Mouse (Mus musculus): ENCODE results near the gene Ptpro.

Gene Ptpro

DNA sequence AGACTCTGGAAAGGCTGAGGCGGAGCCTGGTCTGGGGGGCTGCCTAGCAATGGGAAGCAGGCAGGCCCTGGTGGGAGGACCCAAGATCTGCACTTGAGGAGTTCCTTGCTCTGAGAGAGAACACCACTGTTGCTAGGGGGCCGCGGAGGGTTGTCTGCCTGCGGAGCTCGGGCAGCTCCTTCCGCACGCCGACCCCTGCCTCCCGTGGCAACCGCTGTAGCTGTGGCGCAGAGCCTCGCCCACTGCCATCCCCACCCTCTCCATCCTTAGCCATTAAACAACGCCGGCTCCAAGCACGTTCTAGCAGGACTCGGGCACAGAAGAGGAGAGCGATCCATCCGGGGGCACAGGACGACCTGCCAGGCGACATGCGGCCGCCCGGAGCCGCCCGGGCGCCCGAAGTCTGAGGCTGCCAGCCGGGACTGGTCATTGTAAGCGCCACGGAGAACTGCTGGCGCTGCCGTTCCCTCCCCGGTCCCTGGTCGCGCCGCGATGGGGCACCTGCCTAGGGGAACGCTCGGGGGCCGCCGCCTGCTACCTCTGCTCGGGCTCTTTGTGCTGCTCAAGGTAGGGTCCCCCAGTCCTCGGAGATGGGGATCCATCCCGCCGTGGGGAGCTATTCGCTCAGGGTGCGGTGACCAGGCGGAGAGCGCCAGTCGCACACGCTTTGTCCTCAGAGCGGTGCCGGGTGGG, at the start of gene Ptpro:
TSS of gene Ptpro (plus strand) at position 126 of the 693 bp plus-strand sequence.
- DNase-seq: peak in 1 of 2 experiments; percentile 23

DNA sequence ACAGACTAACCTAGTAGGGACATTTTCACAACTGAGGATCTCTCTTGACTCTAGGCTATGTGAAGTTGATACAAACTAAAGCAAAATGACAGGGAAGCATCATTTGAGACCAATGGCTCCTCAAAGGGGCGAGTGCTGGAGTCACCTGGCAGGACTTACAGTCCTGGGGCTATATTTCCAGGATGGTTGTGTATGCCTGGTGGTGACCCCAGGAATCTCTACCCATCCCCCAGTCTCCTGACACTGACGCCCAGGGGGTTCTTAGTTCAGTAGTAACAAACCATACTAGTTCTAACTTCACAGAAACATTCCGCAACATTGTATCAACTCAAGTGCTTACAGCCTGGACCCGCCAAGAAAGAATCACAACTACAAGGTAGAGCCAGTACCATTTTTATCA, 49.5 kb upstream of the Ptpro start:
- no peak for DNase-seq

DNA sequence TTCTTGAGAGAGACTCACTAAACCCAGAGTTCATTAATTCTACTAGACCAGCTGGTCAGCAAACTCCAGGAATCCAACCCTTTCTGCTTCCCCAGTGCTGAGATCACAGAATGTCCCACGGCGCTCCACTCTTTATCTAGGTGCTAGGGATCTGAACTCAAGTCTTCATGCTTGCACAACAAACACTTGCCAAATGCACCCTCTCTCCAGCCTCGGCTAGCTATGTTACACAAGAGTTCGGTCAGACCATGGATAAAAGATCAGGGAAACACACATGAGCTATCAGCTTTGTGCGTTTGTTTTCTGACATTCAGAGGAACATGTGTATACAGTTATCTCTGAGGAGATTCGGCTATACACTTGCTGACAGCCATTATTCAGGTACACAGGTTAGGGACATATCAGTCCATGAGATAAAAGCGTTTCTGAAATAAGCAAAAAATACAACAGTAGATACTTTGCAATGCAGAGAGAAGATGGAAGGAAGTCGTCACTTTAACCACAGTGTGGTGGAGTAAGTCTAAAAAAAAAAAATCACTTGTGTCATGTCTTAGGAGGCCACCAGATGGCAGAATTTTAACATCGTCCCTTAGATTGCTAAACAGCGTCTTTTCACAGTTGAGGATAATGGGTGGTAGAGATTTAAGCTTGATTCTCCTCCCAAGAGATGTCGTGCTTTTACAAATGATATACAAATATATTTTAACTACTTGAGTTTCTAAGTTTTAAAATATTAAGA, 46.3 kb upstream of the Ptpro start:
- DNase-seq: peak in 1 of 2 experiments; percentile 11

DNA sequence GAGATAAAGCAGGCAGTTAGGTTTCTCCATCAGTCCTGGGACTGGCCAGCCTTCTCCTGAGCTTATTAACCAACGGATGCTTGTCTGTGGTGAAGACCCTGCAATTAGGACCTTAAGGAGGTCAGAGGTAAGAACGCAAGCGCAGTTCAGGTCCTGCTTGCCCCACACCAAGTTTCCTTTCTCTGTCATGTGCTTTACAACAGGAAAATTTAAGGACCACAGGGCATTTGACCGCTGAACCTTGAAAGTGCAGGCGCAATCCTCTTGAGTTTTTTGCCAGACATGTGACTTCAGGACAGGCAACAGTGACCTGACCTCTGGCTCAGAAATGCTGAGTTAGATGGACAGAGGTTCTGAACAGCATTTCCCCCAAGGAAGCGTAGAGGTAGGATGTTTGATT, 45.0 kb upstream of the Ptpro start:
- peak in 1 of 2 experiments; percentile 2 for DNase-seq

DNA sequence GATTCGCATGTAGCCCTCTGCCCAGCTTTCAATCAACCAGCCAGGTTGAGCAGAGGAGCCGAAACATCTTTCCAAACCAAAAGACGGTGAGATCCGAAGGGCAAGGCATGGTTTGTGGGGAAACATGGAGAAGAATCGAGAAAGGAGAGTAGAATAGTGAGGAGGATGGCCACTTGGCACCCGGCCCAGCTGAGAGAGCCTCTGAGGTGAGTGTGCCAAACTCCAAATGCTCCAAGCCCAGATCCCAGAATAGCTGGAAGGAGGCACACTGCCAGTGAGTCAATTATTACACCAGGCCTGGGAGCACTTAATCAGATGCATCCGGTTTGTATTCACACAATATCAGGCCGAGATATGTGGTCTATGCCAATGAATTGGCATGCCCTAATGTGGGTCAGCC, 42.1 kb upstream of the Ptpro start:
- peak; percentile 46 to 71 for DNase-seq

DNA sequence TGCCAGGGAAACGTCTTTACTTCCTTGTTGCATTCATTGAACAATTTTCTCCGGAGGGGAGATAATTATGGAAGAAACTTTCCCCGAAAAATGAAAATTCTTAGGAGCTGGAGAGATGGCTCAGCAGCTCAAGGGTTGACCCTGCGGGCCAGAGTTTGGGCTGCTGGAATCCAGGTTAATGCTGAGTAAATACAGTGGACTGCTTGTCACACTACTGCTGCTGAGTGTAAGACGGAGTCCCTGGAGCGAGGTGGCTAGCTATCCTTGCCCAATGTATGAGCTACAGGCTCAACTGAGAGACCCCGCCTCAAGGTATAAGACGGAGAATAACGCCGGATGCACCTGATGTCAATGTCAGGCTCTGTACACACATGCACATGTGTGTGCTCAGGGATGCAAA, 41.1 kb upstream of the Ptpro start:
- DNase-seq: no peak

DNA sequence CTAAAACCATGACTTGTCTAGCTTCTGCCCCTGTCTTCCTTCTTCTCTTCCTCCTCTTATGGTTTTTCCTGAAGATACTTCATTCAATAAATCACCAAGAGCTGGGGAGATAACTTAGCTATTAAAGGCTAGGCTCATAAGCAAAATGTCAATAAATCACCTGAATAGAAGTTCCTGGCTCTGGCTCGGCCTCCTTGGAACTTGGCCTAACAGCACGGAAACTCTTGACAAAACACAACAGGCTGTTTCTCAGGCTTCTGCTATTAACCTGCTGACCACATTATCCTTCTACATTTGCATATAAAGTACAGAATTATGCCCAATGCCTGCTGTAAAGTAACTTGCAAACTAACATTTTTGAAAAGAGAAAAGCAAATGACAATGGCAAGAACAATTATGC, 40.7 kb upstream of the Ptpro start:
- DNase-seq: peak in 1 of 2 experiments; percentile 2

DNA sequence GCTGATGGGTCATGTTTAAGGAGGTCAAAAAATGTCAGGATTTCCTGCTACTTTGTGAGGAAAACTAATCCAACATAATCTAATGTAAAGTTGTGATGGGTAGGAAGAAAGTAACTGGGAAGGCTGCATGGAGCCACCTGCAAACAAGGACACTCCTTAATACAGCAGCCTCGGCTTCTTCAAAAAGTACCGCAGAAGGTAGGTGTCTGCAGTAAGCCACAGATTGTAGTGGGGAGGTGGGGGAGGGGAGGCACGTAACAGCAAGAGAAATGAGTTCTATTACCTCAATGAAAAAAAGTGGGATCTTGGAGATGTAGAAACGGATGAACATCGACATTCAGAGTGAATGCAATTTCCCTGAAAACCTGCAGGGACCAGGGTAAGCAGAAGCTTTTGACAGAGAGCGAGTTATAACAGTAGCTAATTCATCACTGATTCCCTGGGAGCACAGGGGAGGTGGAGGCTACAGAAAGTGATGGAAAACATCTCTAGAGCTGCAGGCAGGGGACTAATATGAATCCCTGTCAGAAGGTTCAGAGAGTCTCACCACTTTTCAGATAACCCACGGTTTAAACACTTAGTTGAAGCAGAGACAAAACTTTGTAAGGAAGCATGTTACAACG, 34.2 kb upstream of the Ptpro start:
- no peak for DNase-seq

DNA sequence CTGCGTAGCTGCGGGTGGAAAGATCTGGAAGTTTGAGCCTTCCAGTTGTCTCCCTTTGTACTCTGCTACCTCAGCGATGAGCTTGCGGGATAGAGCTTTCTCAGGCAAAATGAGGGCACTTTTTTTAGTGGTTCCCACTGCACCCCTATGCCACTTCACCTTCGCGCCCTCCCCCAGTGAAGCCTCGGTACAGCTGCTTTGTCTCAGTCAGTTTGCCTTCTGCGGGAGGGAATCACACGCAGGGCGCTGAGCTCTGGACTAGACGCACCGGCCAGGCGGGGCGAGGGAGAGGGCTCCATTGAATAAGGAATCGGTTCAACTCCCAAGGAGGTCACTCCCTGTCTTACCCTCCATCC, 746 bp downstream of the Ptpro start:
- no peak for DNase-seq

DNA sequence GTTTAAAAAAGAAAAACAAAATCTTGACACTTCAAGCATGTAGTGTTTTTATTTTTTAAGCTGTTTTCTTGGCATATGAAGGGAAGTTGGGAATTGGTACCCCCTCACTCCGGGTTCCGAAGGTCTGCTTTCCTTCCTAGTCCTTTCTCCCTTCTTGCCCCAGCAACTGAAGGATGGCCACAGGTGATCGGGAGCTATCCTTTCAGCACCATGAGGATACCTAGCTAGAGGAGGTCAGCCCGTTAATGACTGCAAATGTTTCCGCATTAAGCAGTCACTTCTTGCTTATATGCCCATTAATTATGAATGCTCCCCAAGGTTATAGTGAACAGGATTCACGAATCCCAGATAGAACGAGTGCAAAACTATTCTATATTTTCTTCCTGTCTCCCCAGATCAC, 1.3 kb downstream of the Ptpro start:
- no peak for DNase-seq

DNA sequence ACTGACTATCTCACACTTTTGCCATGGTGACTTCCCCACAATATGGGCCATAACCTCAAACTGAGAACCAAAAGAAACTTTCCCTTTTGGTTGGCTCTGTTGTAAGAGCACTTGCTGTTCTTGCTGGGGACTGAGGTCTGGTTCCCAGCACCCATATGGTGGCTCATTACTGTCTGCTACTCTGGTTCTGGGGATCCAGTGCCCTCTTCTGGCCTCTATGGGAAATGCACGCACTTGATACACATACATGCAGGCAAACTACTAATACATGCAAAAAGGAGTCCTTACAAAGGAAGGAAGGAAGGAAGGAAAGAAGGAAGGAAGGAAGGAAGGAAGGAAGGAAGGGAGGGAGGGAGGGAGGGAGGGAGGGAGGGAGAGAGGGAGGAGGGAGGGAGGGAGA, 8.9 kb downstream of the Ptpro start:
- DNase-seq: no peak

DNA sequence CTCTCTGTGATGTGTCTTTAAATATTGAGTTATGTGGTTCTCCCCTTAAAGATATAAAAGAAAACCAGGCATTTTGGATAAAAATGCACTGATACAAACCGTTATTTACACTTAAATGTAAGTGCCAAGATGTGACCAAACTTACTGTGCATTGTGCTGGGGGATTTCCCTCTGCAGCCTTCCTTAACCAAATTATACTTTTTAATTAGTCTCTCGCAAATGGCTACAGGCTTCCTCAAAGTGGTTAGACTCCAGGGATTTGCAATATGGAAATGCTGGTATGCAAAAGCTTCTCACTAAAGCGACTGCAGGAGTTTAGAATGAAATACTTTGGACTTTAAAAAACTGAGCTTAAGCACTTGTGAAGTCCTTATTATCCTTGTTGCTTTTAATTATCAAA, 10.0 kb downstream of the Ptpro start:
- DNase-seq: no peak

DNA sequence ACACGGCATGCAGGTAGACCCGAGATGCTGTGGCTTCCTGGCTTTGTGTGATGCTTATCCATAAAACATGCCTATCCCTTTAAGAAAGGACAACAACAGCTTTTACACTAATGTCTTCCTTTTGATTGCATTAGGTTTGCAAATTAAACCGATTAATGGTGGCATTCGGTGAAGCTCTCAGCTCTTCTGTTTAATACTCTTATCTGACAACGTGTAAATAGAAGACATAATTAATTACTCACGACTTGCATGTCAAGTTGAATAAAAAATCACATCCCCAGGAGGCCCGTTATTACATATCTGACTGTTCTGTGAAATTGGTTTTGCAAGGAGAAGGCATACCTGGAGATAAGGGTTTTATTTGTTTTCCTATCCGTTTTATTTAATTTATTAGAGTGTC, 15.9 kb downstream of the Ptpro start:
- DNase-seq: no peak

DNA sequence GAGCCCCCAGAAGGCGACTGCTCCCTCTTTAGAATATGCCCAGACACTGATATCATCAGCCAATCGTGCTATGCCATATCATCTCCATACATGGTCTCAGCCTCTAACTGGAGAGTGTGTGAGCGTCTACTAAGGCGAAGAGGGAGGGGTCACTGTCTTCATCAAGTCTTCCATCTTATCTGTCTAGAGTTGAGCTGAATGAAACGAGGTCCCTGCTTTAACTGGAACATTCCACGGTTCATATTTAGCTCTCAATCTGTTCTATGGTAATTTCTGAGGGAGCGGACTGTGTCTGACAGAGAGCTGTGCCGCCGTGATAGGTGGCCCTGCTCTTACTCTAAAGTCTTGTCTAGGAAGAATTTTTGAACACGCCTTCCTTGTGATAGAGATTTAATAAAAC, 16.5 kb downstream of the Ptpro start:
- DNase-seq: no peak

DNA sequence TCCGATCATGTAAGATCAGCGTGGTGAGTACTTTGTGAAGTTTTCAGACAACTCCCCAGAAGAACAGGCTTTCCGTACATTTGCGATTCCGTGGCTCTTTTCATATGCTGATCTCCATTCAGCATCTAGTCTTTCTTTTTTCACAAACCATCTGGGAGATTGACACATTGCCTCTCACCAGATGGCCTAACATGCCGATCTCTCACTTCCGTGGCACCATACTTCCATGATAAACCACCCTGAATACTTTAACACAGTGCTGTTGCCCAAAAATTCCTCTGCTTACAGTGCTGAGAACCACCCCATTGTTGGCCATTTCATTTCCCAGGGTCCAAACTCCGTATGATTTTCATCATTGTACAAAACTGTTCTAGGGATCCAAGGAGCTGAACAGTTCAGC, 20.4 kb downstream of the Ptpro start:
- DNase-seq: no peak

DNA sequence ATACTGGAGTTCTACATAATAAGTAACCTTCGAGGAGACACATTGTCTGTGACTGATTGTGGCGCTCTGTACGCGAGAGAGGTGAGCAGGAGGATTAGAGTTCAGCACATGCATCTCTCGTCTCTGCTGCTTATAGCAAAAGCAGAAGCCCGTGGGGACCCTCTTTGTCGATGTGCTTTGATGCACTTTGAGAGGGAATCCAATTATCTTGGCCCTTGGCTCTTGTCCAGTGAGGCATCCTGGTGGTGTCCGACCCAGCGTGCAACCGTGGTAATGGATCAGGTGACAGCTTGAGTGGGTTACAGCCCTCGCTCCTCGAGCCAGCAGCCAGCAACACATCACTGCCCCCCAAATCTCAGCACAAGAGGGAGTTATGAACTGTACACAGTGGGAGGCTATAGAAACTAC, 25.5 kb downstream of the Ptpro start:
- DNase-seq: no peak

DNA sequence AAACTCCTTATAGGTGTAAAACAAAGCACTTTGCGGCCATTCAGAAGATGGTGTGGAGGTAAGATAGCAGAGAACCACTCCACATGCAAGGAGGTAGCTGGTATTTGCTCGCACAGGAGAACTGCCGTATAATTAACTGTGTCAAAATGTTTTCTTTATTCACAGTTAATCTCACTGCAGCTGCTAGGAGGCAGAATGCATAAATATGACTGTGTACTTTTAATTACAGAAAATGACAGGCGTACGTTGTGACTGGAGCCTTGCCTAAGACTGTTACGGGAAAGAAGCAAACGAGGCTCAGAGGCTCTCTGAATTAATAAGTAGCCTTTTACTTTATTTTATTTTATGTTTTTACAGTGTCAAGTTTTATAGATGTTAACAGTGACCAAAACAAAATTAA, 27.5 kb downstream of the Ptpro start:
- DNase-seq: no peak

DNA sequence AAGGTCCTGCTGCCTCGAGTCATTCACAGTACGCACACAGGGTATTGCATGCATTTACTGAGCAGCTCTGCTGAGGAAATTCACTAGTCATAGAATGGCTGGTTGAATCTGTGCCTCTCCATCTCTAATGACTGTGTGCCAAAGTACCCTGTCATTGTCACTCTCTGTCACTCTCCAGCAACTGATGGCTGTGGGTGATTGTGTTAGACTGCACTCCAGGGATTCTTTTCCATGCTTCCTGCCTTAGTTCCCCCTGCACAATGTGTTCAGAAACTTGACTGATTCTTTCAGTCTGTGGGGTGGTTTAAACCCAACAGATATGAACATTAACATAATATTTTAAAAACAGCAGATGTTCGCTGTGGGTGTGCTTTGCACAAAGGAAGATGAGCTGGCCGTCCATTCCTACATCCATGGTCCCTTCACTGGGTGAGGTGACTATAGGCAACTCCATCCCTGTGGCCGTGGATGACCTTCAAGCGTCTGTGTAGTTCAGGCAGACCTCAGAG, 29.5 kb downstream of the Ptpro start:
- DNase-seq: no peak

DNA sequence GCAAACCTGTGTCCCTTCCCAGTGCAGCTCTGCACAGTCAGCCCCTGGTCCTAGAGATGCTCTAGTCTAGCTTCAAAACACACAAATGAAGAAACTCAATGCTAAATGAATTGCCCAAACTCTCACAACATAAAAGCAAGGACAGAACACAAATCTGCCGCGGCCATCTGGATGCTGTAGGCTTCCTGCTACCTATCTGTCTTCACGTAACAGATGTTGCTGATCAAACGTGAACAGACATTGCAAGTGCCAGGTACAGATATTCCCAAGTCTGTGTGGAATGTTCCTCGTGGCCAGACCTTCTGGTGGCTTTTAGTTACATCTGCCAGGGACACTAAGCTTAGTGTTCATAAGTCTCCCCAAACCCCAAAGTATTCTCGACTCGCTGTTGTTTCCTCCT, 29.9 kb downstream of the Ptpro start:
- no peak for DNase-seq

DNA sequence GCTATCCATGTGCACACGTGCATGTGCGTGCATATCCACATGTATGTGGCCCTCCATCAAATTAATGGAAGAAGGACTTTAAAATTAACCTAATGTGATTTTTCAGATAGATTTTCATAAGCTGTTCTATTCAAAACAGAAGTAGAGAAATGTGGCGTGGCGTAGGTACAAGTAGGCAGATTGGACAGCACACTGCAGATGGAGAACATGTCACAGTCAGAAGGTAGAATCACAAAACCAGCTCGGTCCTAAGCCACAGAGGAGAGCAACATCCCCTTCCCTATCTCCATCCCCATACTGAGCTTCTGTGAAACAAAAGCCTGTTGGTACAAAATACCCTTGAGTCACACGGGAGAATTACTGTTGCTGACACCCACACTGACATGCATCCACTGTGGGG, 34.3 kb downstream of the Ptpro start:
- DNase-seq: no peak

DNA sequence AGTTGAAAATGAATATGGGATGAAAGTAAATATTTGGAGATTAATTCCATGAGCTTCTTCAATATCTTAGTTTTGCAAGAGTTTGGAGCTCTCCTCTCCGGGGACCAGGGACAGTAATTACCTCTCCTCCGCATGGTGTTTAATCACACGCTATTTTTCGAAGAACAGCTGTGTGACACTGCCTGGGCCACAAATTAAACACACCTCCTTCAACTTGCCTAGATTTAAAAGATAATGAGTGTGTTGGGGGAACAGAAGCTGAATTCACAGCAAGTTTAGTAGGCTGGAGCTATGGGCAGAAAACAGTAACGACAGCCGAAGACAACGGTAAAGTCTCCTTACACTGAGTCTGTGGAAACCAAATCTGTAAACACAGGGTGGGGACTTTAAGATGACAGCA, 35.7 kb downstream of the Ptpro start:
- no peak for DNase-seq

DNA sequence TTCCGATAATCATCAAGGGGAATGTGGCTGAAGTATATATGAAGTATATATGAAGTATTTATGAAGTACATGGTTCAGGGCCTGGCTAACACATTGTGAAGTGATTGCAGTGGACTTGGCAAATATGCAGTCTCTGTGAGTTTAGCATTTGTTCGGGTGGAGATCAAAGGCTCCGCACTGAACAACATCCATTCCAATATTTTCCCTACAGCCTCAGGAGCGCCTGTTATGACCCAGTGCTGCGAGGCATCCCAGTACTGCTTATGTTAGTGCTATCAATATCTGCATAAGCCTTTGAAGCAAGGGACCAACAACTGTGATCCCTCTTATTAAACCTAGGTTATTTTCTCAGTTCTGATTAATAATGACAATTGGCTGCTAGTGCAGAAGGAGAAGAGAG, 36.1 kb downstream of the Ptpro start:
- DNase-seq: no peak

DNA sequence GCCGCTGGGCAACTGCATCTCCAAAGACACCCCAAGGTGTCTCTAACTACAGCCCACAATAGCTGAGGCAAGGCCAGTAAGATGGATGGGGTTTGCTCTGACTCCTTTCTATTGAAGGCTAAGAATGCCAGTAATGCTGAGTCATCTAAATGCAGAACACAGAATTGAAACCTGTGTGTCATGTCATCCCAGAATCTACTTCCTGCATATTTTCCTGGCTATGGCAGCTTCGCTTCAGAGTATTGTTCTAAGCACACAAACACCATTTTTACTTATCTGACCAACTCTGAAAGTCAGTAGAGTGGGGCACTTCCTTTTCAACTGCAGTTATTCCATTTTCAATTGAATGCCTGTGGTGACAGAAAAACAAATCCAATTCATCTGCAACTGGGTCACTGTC, 40.3 kb downstream of the Ptpro start:
- DNase-seq: no peak

All from lung, postnatal 4 days (tissue).